Mouse (Mus musculus) heart, embryonic 11.5 days (tissue): Measurements from ENCODE around the gene Cenpc1. TPM values are rescaled to one million over a fixed set of nuclear protein-coding genes. Genes with fewer than 3 reads are reported as not detected.

ENCODE experiments used
- ATAC-seq: fragments of 200-750 bp; cut with Nextera tagmentation; replicated peaks from 2 replicates; pipeline ENCODE4 v1.8.0; 2017; ENCODE audit warnings: moderate library complexity; ENCODE audit not compliant: insufficient number of reproducible peaks, low FRiP score, low TSS enrichment
- H3K27ac ChIP-seq: fragments of 300-500 bp; sonication (generic); 2 replicates; pipeline ENCODE4 v1.5.1; 2014; ENCODE audit warnings: mild to moderate bottlenecking, low read depth, low read length
- H3K27me3 ChIP-seq: fragments of 300-500 bp; sonication (generic); 2 replicates; pipeline ENCODE4 v1.6.1; 2014; ENCODE audit warnings: mild to moderate bottlenecking, low read length, mixed read lengths; ENCODE audit not compliant: control insufficient read depth, insufficient read depth
- H3K36me3 ChIP-seq: fragments of 300-500 bp; sonication (generic); 2 replicates; pipeline ENCODE4 v1.6.1; 2014; ENCODE audit warnings: mild to moderate bottlenecking, low read length, moderate library complexity, mixed read lengths; ENCODE audit not compliant: control insufficient read depth, insufficient read depth
- H3K4me1 ChIP-seq: fragments of 300-500 bp; sonication (generic); 2 replicates; pipeline ENCODE4 v1.6.1; 2014; ENCODE audit warnings: low read length; ENCODE audit not compliant: control insufficient read depth, insufficient read depth
- H3K4me2 ChIP-seq: fragments of 300-500 bp; sonication (generic); 2 replicates; pipeline ENCODE4 v1.6.1; 2014; ENCODE audit warnings: mild to moderate bottlenecking, moderate library complexity
- H3K4me3 ChIP-seq: fragments of 300-500 bp; sonication (generic); 2 replicates; pipeline ENCODE4 v1.5.1; 2014; ENCODE audit warnings: low read depth, low read length
- H3K9ac ChIP-seq: fragments of 300-500 bp; sonication (generic); 2 replicates; pipeline ENCODE4 v1.6.1; 2014; ENCODE audit warnings: mild to moderate bottlenecking, low read depth, low read length, moderate library complexity
- H3K9me3 ChIP-seq: fragments of 300-500 bp; sonication (generic); replicated peaks from 2 replicates; pipeline ENCODE4 v1.6.1; 2016; ENCODE audit warnings: low read length; ENCODE audit not compliant: control insufficient read depth
- WGBS: fragments of 180-500 bp; shearing (Covaris S2); extraction: QIAGEN DNeasy Blood & Tissue Kit; methylation state at CpG from one replicate; pipeline ENCODE4 v1.1.7; 2014; ENCODE audit not compliant: insufficient replicate concordance; 5-methylcytosine and 5-hydroxymethylcytosine counted together
- polyA plus RNA-seq: library from polyadenylated mRNA; unstranded; fragments of >200 nt; fragmentation: Nextera tagmentation; extraction: Ambion mirVana; gene quantifications from 2 replicates; pipeline ENCODE4 v1.2.1, GENCODE M21; 2014

Gene Cenpc1
- polyA plus RNA-seq, 1 experiment from 2014 or later: 27.7 TPM

GRCm38 (mm10) chr5:86094754-86095153, 29.4 kb upstream of the Cenpc1 start:
- 33% methylated on average over 9 of the region's 9 CpGs for WGBS
- H3K4me3 ChIP-seq: no peak overlapping the region
- 0 out of 2 replicates have a peak, but pooled peaks cover 2% of the 10 kb centered on the region for H3K4me1 ChIP-seq
- H3K9me3 ChIP-seq: no peaks in the 10 kb centered on the region
- H3K27me3 ChIP-seq: no peaks in the 10 kb centered on the region
- H3K9ac ChIP-seq: no peak overlapping the region
- no peak for ATAC-seq
- H3K4me2 ChIP-seq: no peak overlapping the region
- no peak overlapping the region for H3K27ac ChIP-seq
- no peaks in the 10 kb centered on the region for H3K36me3 ChIP-seq

GRCm38 (mm10) chr5:86086751-86087150, 21.4 kb upstream of the Cenpc1 start:
- no peak overlapping the region for H3K4me2 ChIP-seq
- no peaks in the 10 kb centered on the region for H3K36me3 ChIP-seq
- no peak overlapping the region for H3K27ac ChIP-seq
- no peaks in the 10 kb centered on the region for H3K27me3 ChIP-seq
- H3K4me3 ChIP-seq: no peak overlapping the region
- ATAC-seq: no peak
- WGBS: 70% methylated on average over 6 of the region's 6 CpGs
- H3K4me1 ChIP-seq: no peaks in the 10 kb centered on the region
- no peak overlapping the region for H3K9ac ChIP-seq
- H3K9me3 ChIP-seq: no peaks in the 10 kb centered on the region

GRCm38 (mm10) chr5:86084979-86085378, 19.6 kb upstream of the Cenpc1 start:
- Histone ChIP-seq H3K9me3 (no peaks in the 10 kb centered on the region), H3K9ac (no peak overlapping the region), H3K4me1 (no peaks in the 10 kb centered on the region), H3K27ac (no peak overlapping the region), H3K4me3 (no peak overlapping the region), H3K4me2 (no peak overlapping the region), H3K36me3 (no peaks in the 10 kb centered on the region), H3K27me3 (no peaks in the 10 kb centered on the region)
- ATAC-seq: no peak
- 78% methylated on average over 7 of the region's 7 CpGs for WGBS

GRCm38 (mm10) chr5:86083987-86084386, 18.6 kb upstream of the Cenpc1 start:
- H3K4me1 ChIP-seq: no peaks in the 10 kb centered on the region
- no peak overlapping the region for H3K4me2 ChIP-seq
- 80% methylated on average over 6 of the region's 6 CpGs for WGBS
- no peak overlapping the region for H3K27ac ChIP-seq
- ATAC-seq: no peak
- H3K36me3 ChIP-seq: no peaks in the 10 kb centered on the region
- no peaks in the 10 kb centered on the region for H3K9me3 ChIP-seq
- H3K4me3 ChIP-seq: no peak overlapping the region
- no peak overlapping the region for H3K9ac ChIP-seq
- H3K27me3 ChIP-seq: no peaks in the 10 kb centered on the region

GRCm38 (mm10) chr5:86078720-86079334, 13.4 kb upstream of the Cenpc1 start:
- no peaks in the 10 kb centered on the region for H3K9me3 ChIP-seq
- H3K4me2 ChIP-seq: no peak overlapping the region
- H3K4me3 ChIP-seq: no peak overlapping the region
- no peaks in the 10 kb centered on the region for H3K4me1 ChIP-seq
- H3K27ac ChIP-seq: no peak overlapping the region
- 74% methylated on average over 3 of the region's 3 CpGs for WGBS
- no peaks in the 10 kb centered on the region for H3K36me3 ChIP-seq
- H3K9ac ChIP-seq: no peak overlapping the region
- no peak for ATAC-seq
- H3K27me3 ChIP-seq: no peaks in the 10 kb centered on the region

- 75% methylated on average over 4 of the region's 4 CpGs for WGBS
- no peak for ATAC-seq
- no peak overlapping the region for H3K4me3 ChIP-seq
These were observed 7.5 kb upstream of the Cenpc1 start for GRCm38 (mm10) chr5:86072756-86073386.

GRCm38 (mm10) chr5:86071538-86071937, 6.2 kb upstream of the Cenpc1 start, which contains the start of gene Stap1:
Stap1 (plus strand) TSS chr5:86071746.
- no peaks in the 10 kb centered on the region for H3K9me3 ChIP-seq
- no peaks in the 10 kb centered on the region for H3K4me1 ChIP-seq
- no peak within 1 kb of the TSS for H3K4me2 ChIP-seq
- no peak for ATAC-seq
- H3K4me3 ChIP-seq: no peak within 1 kb of the TSS
- H3K9ac ChIP-seq: no peak within 1 kb of the TSS
- H3K36me3 ChIP-seq: no peaks in the 10 kb centered on the region
- 62% methylated on average over 7 of the region's 7 CpGs for WGBS
- H3K27me3 ChIP-seq: no peaks in the 10 kb centered on the region
- no peak within 1 kb of the TSS for H3K27ac ChIP-seq

More at GRCm38 (mm10) chr5:86072756-86073386, 7.5 kb upstream of the Cenpc1 start:
- H3K27ac ChIP-seq: no peak overlapping the region
- H3K36me3 ChIP-seq: no peaks in the 10 kb centered on the region
- no peaks in the 10 kb centered on the region for H3K4me1 ChIP-seq
- H3K9ac ChIP-seq: no peak overlapping the region
- H3K4me2 ChIP-seq: no peak overlapping the region
- no peaks in the 10 kb centered on the region for H3K27me3 ChIP-seq
- no peaks in the 10 kb centered on the region for H3K9me3 ChIP-seq

GRCm38 (mm10) chr5:86069121-86069520, 3.7 kb upstream of the Cenpc1 start:
- Histone ChIP-seq H3K27ac (no peak overlapping the region), H3K4me2 (no peak overlapping the region), H3K9ac (no peak overlapping the region)

GRCm38 (mm10) chr5:86068451-86068850, 3.1 kb upstream of the Cenpc1 start:
- 57% methylated on average over 3 of the region's 3 CpGs for WGBS

More at GRCm38 (mm10) chr5:86069121-86069520, 3.7 kb upstream of the Cenpc1 start:
- Histone ChIP-seq H3K4me3 (no peak overlapping the region), H3K4me1 (peaks cover 3% of the 10 kb centered on the region; the same call in 1 of the 2 replicates), H3K9me3 (no peaks in the 10 kb centered on the region), H3K36me3 (no peaks in the 10 kb centered on the region), H3K27me3 (no peaks in the 10 kb centered on the region)
- WGBS: 63% methylated on average over 6 of the region's 6 CpGs
- ATAC-seq: no peak

More at GRCm38 (mm10) chr5:86068451-86068850, 3.1 kb upstream of the Cenpc1 start:
- Histone ChIP-seq H3K36me3 (no peaks in the 10 kb centered on the region), H3K27ac (no peak overlapping the region), H3K27me3 (no peaks in the 10 kb centered on the region), H3K4me3 (no peak overlapping the region), H3K9me3 (no peaks in the 10 kb centered on the region), H3K9ac (no peak overlapping the region), H3K4me1 (peaks cover 5% of the 10 kb centered on the region; the same call in 1 of the 2 replicates), H3K4me2 (no peak overlapping the region)
- ATAC-seq: no peak
